Mouse (Mus musculus): ENCODE measurements at regions not wholly inside any gene's neighbourhood (a gene's known extent, or its start where the extent isn't known, plus 50 kb on each side); places are given as distances from the start of the nearest gene placed in this dataset.

GRCm38 (mm10) chr2:137231161-137231560 is 114.7 kb upstream of the Jag1 start:
- no peak for TF ChIP-seq POLR2A (IDR thresholded peaks at IDR 0.05; ENCODE audit: low read depth, low read length)
- TF ChIP-seq CTCF (IDR thresholded peaks at IDR 0.05; ENCODE audit: borderline replicate concordance, insufficient read depth, low read length) = no peak

Measured in embryonic fibroblast, embryonic 13.5 days (primary cell).